Mouse (Mus musculus) midbrain, embryonic 12.5 days (tissue): ENCODE measurements around the gene Galnt10. TPM values are rescaled to one million over a fixed set of nuclear protein-coding genes. Genes with fewer than 3 reads are reported as not detected.

ENCODE experiments used
- ATAC-seq: fragments of 200-750 bp; cut with Nextera tagmentation; 2 replicates; pipeline ENCODE4 v1.8.0; 2017; ENCODE audit warnings: low read depth, moderate TSS enrichment, moderate library complexity; ENCODE audit not compliant: low FRiP score
- H3K27ac ChIP-seq: fragments of 300-500 bp; sonication (generic); replicated peaks from 2 replicates; pipeline ENCODE4 v1.5.1; 2016; ENCODE audit warnings: mild to moderate bottlenecking
- H3K27me3 ChIP-seq: fragments of 300-500 bp; sonication (generic); 2 replicates; pipeline ENCODE4 v1.6.1; 2016; ENCODE audit warnings: mild to moderate bottlenecking
- H3K36me3 ChIP-seq: fragments of 300-500 bp; sonication (generic); 2 replicates; pipeline ENCODE4 v1.6.1; 2016
- H3K4me1 ChIP-seq: fragments of 300-500 bp; sonication (generic); 2 replicates; pipeline ENCODE4 v1.6.1; 2016
- H3K4me2 ChIP-seq: fragments of 300-500 bp; sonication (generic); replicated peaks from 2 replicates; pipeline ENCODE4 v1.6.1; 2016; ENCODE audit warnings: mild to moderate bottlenecking, moderate library complexity
- H3K4me3 ChIP-seq: fragments of 300-500 bp; sonication (generic); 2 replicates; pipeline ENCODE4 v1.5.1; 2016; ENCODE audit warnings: mild to moderate bottlenecking
- H3K9ac ChIP-seq: fragments of 300-500 bp; sonication (generic); replicated peaks from 2 replicates; pipeline ENCODE4 v1.6.1; 2016; ENCODE audit warnings: mild to moderate bottlenecking, moderate library complexity
- H3K9me3 ChIP-seq: fragments of 300-500 bp; sonication (generic); 2 replicates; pipeline ENCODE4 v1.6.1; 2016; ENCODE audit warnings: mild to moderate bottlenecking
- WGBS: fragments of 180-500 bp; shearing (Covaris S2); methylation state at CpG from one replicate; pipeline ENCODE4 v1.1.7; 2016; 5-methylcytosine and 5-hydroxymethylcytosine counted together
- polyA plus RNA-seq: library from polyadenylated mRNA; unstranded; fragments of >200 nt; fragmentation: Nextera tagmentation; extraction: Ambion mirVana; gene quantifications from 2 replicates; pipeline ENCODE4 v1.2.1, GENCODE M21; 2016

Galnt10 gene
- polyA plus RNA-seq, 1 experiment from 2014 or later = 26.6 TPM

DNA sequence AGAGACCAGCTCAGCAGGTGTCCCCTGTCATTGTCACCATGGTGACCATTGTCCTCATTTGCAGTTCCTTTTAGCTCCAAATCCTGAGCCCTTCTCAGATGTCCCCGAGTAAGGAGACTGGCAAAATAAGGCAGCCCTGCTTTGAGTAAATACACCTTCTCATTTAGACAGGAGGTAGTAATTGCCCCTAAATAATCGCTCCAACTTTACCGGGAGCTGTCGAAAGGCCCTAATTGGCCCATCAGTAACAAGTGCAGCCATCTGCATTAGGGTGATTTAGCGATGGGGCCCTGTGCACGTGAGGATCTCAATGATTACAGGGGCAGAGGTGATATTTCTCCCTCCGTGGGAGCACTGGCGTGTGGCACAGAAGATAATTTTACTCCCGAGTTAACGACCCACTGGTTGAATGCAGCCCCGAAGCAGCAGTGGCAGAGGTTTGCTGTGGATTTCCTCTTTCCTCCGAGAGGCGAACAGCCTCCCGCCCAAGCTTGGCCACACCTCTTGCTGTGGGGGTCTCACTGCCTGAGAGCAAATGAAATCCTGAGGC is 115.3 kb downstream of the Galnt10 start:
- Histone ChIP-seq H3K27ac (no peak overlapping the region), H3K4me2 (peak overlapping the region; percentile 32), H3K4me3 (no peak overlapping the region), H3K36me3 (peaks cover 7% of the 10 kb centered on the region; the same call in 1 of the 2 replicates), H3K9me3 (no peaks in the 10 kb centered on the region), H3K4me1 (peaks cover 22% of the 10 kb centered on the region), H3K27me3 (0 out of 2 replicates have a peak, but pooled peaks cover 1% of the 10 kb centered on the region), H3K9ac (no peak overlapping the region)
- WGBS = 19% methylated on average over 14 of the region's 14 CpGs
- ATAC-seq = peak; percentile 27; the same call in 1 of the 2 replicates

DNA sequence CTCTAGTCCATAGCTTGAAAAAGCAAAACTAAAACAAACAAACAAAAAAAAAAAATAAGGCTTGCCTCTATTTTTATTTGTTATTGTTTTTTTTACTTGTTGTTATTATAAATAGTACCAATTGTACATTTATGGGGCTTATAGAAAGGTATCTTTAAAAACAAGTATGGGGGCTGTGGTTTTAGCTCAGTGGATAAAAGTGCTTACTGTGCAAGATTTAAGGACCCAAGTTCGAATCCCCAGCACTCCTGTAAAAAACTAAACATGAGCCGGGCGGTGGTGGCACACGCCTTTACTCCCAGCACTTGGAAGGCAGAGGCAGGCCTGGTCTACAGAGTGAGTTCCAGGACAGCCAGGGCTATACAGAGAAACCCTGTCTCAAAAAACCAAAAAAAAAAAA is 116.1 kb downstream of the Galnt10 start:
- peaks cover 19% of the 10 kb centered on the region for H3K4me1 ChIP-seq
- no peaks in the 10 kb centered on the region for H3K9me3 ChIP-seq
- no peaks in the 10 kb centered on the region; the same call in 1 of the 2 replicates for H3K27me3 ChIP-seq
- H3K4me2 ChIP-seq = no peak overlapping the region
- no peak overlapping the region for H3K27ac ChIP-seq
- no peak overlapping the region for H3K9ac ChIP-seq
- H3K4me3 ChIP-seq = no peak overlapping the region
- ATAC-seq = no peak
- H3K36me3 ChIP-seq = peaks cover 7% of the 10 kb centered on the region; the same call in 1 of the 2 replicates
- WGBS = 97% methylated on average over 4 of the region's 4 CpGs

DNA sequence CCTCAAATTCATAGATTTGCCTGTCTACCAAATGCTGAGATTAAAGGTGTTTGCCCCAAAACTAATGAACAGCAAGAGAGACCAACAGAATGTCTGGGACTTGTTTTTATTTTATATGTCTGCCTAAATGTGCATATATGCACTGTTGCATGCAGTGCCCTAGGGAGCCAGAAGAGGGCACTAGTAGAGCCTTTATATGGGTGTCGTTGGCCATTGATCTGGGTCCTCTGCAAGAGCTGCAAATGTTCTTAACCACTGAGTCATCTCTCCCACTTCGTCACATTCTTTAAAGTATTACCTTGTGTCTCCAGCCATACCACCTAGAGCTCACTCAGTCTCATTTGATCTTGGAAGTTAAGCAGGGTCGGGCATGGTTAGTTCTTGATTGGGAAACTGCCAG is 118.9 kb downstream of the Galnt10 start:
- Histone ChIP-seq H3K4me1 (peaks cover 29% of the 10 kb centered on the region), H3K27me3 (no peaks in the 10 kb centered on the region; the same call in 1 of the 2 replicates), H3K27ac (no peak overlapping the region), H3K9ac (no peak overlapping the region), H3K36me3 (peaks cover 11% of the 10 kb centered on the region), H3K4me2 (no peak overlapping the region), H3K4me3 (no peak overlapping the region), H3K9me3 (no peaks in the 10 kb centered on the region)
- no peak for ATAC-seq
- WGBS = 90% methylated on average over 3 of the region's 3 CpGs

DNA sequence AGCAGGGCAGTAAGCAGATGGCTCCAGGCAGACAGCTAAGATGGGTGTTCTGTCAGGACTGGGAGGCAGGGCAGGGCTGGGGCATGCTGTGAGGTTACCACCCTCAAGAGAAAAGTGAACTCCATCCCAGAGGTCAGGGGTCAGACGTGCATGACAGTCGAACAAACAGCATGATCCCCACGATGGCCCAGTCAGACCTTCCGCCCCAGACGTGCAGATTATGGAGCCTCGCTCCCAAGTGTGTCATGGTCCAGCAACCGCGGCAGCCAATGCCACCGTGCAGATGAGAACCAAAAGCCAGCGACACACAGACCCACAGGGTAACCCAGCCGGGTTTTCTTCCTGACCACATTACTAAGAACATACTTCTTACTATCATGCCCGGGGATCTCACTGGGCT is 121.4 kb downstream of the Galnt10 start:
- Histone ChIP-seq H3K36me3 (peaks cover 11% of the 10 kb centered on the region), H3K27ac (no peak overlapping the region), H3K9me3 (no peaks in the 10 kb centered on the region), H3K27me3 (peaks cover 10% of the 10 kb centered on the region; the same call in 1 of the 2 replicates), H3K4me1 (peaks cover 13% of the 10 kb centered on the region; the same call in 1 of the 2 replicates), H3K9ac (no peak overlapping the region), H3K4me3 (no peak overlapping the region), H3K4me2 (no peak overlapping the region)
- ATAC-seq = no peak
- 28% methylated on average over 12 of the region's 12 CpGs for WGBS

DNA sequence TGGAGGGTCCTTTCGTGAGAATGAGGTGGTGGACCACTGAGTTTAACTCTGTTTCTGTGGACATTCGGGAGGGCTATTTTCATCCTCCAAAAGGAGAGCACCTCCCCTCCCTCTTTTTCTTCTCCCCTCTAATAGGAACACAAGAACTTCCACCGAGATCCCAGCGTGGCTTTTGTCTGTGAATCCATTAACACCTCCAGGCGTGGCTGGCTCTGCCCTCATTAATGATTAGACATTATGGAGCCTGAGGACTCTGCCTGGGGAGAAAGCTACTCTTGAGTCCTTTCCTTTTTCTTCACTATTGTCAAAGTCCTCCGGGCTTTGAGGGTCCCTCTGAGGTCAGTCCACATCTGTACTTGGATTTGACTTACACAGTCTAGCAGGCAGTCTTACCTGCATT is 121.9 kb downstream of the Galnt10 start:
- ATAC-seq = no peak
- Histone ChIP-seq H3K27me3 (peaks cover 15% of the 10 kb centered on the region; the same call in 1 of the 2 replicates), H3K9me3 (no peaks in the 10 kb centered on the region), H3K4me1 (peaks cover 13% of the 10 kb centered on the region; the same call in 1 of the 2 replicates), H3K4me2 (no peak overlapping the region), H3K9ac (no peak overlapping the region), H3K36me3 (peaks cover 11% of the 10 kb centered on the region), H3K4me3 (no peak overlapping the region), H3K27ac (0 out of 2 replicates have a peak overlapping the region, but pooled peaks have one; percentile 35)
- WGBS = 48% methylated on average over 6 of the region's 6 CpGs

DNA sequence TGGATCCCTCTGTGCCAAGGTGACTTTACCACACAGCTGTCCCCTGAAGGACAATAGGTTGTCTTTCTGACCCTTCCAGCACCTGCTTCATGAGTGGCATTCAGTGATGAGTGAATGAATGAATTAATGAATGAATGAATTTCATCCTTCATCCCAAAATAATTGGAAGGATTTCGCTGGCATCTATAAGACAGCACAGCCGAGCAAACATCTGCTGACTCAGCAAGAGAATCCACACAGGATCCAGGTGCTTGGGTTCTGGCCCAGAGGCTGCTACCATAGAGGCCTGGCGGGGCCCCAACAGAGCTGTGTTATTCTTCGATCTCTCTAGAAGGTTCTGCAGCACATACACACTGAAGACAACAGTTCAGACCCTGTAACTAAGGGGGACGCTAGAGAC is 125.5 kb downstream of the Galnt10 start:
- no peak overlapping the region for H3K4me3 ChIP-seq
- 95% methylated on average over 5 of the region's 5 CpGs for WGBS
- H3K27me3 ChIP-seq = peaks cover 22% of the 10 kb centered on the region
- H3K4me1 ChIP-seq = peaks cover 33% of the 10 kb centered on the region
- no peak overlapping the region for H3K27ac ChIP-seq
- no peaks in the 10 kb centered on the region for H3K9me3 ChIP-seq
- no peak for ATAC-seq
- no peak overlapping the region for H3K4me2 ChIP-seq
- no peak overlapping the region for H3K9ac ChIP-seq
- peaks cover 4% of the 10 kb centered on the region; the same call in 1 of the 2 replicates for H3K36me3 ChIP-seq

DNA sequence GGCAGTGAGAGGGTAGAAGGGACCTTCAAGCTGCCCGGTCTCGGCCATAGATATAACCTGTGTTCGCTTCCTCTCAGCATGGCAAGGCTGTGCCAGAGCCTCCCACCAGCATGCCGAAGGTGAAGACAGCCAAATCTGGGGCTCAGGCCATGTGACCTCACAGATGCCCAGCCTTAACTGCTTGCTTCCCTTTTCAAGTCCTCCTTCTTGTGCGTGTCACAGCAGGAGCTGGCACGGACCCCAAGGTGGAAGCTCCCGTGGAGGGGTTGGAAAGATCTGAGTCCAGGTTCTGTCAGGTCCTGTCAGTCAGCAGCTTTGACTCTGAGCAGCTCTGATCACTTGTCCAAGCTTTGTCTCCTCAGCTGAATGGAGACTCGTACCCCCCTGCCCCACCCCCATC is 126.4 kb downstream of the Galnt10 start:
- ATAC-seq = no peak
- no peaks in the 10 kb centered on the region for H3K9me3 ChIP-seq
- no peak overlapping the region for H3K4me2 ChIP-seq
- H3K27me3 ChIP-seq = peaks cover 30% of the 10 kb centered on the region
- peaks cover 31% of the 10 kb centered on the region for H3K4me1 ChIP-seq
- H3K27ac ChIP-seq = no peak overlapping the region
- no peak overlapping the region for H3K4me3 ChIP-seq
- H3K36me3 ChIP-seq = peaks cover 4% of the 10 kb centered on the region; the same call in 1 of the 2 replicates
- 94% methylated on average over 8 of the region's 8 CpGs for WGBS
- no peak overlapping the region for H3K9ac ChIP-seq

DNA sequence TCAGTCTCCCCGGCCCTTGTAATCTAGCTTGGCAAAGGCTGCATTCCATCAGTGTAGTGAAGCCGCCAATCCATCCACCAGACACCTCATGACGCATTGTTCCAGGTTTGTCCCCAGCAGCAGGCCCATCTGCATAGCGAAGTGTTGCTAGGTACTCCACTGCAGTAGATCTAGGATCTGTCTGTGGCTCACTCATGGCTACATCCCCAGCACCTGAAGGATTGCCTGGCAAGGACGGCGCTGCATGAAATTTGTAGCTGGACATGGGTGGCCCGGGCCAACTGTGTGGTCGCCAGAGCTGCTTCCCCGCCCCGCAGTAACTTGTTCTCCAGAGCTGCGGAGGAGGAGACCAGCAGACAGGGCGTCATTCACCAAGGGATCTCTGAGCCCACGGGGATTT is 128.2 kb downstream of the Galnt10 start:
- Histone ChIP-seq H3K9ac (no peak overlapping the region), H3K4me1 (peaks cover 25% of the 10 kb centered on the region), H3K27me3 (peaks cover 38% of the 10 kb centered on the region), H3K27ac (peak overlapping the region; percentile 79), H3K36me3 (no peaks in the 10 kb centered on the region), H3K4me2 (peak overlapping the region; percentile 27), H3K9me3 (no peaks in the 10 kb centered on the region), H3K4me3 (no peak overlapping the region)
- WGBS = 14% methylated on average over 13 of the region's 13 CpGs
- peak; percentile 32; the same call in 1 of the 2 replicates for ATAC-seq

DNA sequence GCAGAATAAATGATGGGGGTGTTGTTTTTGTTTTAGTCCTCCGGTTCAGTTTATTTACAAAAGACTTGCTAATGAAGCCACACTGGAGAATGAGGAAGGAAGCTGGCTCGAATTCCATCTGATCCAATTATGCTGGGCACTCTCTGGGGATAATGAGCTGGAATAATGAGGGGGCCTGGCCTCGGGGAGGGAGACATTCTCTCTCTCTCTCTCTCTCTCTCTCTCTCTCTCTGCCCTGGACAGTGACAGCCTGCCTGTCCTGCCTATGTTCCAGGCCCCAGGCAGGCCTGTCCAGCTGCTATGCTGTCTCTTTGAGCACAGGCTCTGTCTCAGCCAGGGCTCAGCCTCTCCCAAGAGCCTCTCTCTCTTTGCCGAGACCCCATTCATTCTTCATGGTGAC is 128.7 kb downstream of the Galnt10 start:
- H3K4me1 ChIP-seq = peaks cover 30% of the 10 kb centered on the region
- no peaks in the 10 kb centered on the region for H3K9me3 ChIP-seq
- no peaks in the 10 kb centered on the region for H3K36me3 ChIP-seq
- 3% methylated on average over 4 of the region's 4 CpGs for WGBS
- peaks cover 38% of the 10 kb centered on the region for H3K27me3 ChIP-seq
- peak; percentile 77 for ATAC-seq
- H3K9ac ChIP-seq = peak overlapping the region; percentile 24; the same call in 1 of the 2 replicates
- H3K4me2 ChIP-seq = peak overlapping the region; percentile 27
- no peak overlapping the region for H3K4me3 ChIP-seq
- peak overlapping the region; percentile 79 for H3K27ac ChIP-seq

DNA sequence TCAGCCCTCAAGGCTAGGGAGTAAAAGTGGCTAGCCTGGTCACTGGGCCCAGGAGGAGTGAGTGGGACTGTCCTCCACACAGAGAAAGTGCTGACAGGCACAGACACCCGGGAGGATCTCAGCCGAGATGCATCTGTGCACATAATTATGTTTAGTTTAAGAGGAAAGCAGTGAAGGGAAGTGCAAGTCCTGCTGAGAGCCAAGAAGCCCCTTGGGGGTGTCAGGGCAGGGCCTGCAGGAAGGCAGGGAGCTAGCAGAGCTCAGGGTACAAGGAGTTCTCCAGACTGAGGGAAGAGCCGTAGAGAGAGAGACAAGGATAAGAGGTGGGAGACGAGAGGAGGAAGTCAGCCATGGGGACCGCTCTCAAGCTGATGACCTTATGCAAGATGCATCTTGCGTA is 130.6 kb downstream of the Galnt10 start:
- 81% methylated on average over 6 of the region's 6 CpGs for WGBS
- H3K4me2 ChIP-seq = no peak overlapping the region
- no peaks in the 10 kb centered on the region for H3K36me3 ChIP-seq
- H3K27me3 ChIP-seq = peaks cover 35% of the 10 kb centered on the region
- no peak for ATAC-seq
- no peaks in the 10 kb centered on the region for H3K9me3 ChIP-seq
- no peak overlapping the region for H3K9ac ChIP-seq
- H3K4me3 ChIP-seq = no peak overlapping the region
- peaks cover 30% of the 10 kb centered on the region for H3K4me1 ChIP-seq
- H3K27ac ChIP-seq = no peak overlapping the region

DNA sequence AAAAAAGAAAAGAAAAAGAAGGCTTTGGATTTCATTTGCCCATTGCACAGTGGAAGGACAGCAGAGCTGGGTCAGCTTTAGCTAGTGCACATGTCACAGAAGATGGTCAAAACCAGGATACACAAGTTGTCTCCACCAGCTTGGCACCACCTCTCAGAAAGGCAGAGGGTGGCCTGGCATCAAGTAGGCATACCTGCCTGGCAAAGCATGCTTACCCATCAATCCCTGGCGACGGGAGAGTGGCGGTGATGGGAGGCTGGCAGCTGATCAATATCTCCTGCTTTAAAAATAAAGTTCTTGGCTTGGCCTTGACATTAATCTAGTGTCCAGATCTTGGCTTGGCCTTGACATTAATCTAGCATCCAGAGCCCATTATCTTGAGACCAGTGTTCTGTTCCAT is 131.3 kb downstream of the Galnt10 start:
- Histone ChIP-seq H3K36me3 (0 out of 2 replicates have a peak, but pooled peaks cover 3% of the 10 kb centered on the region), H3K4me3 (no peak overlapping the region), H3K9me3 (no peaks in the 10 kb centered on the region), H3K27me3 (peaks cover 29% of the 10 kb centered on the region), H3K4me1 (peaks cover 30% of the 10 kb centered on the region), H3K27ac (no peak overlapping the region), H3K4me2 (no peak overlapping the region), H3K9ac (no peak overlapping the region)
- WGBS = 93% methylated on average over 3 of the region's 3 CpGs
- no peak for ATAC-seq

DNA sequence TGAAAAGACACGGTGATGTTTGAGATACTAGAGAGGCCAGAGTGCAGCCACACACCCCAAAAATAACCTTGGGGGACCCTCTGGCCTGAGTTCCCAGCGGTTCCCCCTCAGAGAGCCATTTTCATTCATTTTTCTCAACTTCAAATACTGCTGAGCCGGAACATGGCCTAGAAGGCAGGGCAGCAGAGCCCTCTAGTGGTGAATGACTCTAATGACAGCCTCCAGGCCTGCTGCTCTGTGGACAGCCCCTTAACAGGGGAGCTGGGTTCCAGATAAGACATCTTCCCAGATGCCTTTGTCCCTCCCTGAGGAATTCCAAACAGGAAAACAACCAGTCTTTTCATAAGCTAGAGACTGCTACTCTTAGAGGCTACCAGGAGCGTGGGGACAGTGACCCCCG is 133.1 kb downstream of the Galnt10 start:
- H3K9ac ChIP-seq = no peak overlapping the region
- no peaks in the 10 kb centered on the region for H3K9me3 ChIP-seq
- peaks cover 23% of the 10 kb centered on the region for H3K4me1 ChIP-seq
- H3K4me2 ChIP-seq = no peak overlapping the region
- 20% methylated on average over 5 of the region's 5 CpGs for WGBS
- H3K27ac ChIP-seq = no peak overlapping the region
- no peak overlapping the region for H3K4me3 ChIP-seq
- 0 out of 2 replicates have a peak, but pooled peaks have one; percentile 25 for ATAC-seq
- H3K27me3 ChIP-seq = peaks cover 23% of the 10 kb centered on the region
- H3K36me3 ChIP-seq = peaks cover 10% of the 10 kb centered on the region; the same call in 1 of the 2 replicates
